Mouse (Mus musculus): ENCODE data around the gene St6galnac5. TPM values are rescaled to one million over a fixed set of nuclear protein-coding genes. Genes with fewer than 3 reads are reported as not detected.

The St6galnac5 gene
- total and polyA plus RNA-seq, 3 experiments = 0.04 TPM; not detected in 2

GRCm38 (mm10) chr3:152837938-152838337, 144.1 kb downstream of the St6galnac5 start:
- no peaks in the 10 kb centered on the region for H3K36me3 ChIP-seq (replicated peaks in 1 of 2; ENCODE audit: control insufficient read depth in 1 of 2, insufficient read depth in 1 of 2, low read length in 1 of 2)
- no peak for DNase-seq (ENCODE audit: extremely low read depth)
- no peaks in the 10 kb centered on the region for H3K79me2 ChIP-seq (replicated peaks; ENCODE audit: control insufficient read depth, extremely low read depth, insufficient read depth, poor library complexity, severe bottlenecking)
- H3K4me1 ChIP-seq (ENCODE audit: control insufficient read depth in 1 of 2, insufficient read depth in 2 of 2) = no peaks in the 10 kb centered on the region
- no peak overlapping the region for H3K4me3 ChIP-seq (replicated peaks in 1 of 3; ENCODE audit: low read depth in 2 of 3, low read length in 2 of 3, poor library complexity in 1 of 3)
- no peak for TF ChIP-seq E2F4 (IDR thresholded peaks at IDR 0.05; ENCODE audit: insufficient replicate concordance, low read depth, low read length)
- no peak for TF ChIP-seq CHD2 (IDR thresholded peaks at IDR 0.05; ENCODE audit: low read length)
- TF ChIP-seq CTCF (conservative IDR thresholded peaks at IDR 0.05 in 1 of 2, IDR thresholded peaks at IDR 0.05 in 1 of 2; ENCODE audit: low read depth in 2 of 2, low read length in 2 of 2) = no peak
- no peak for TF ChIP-seq KAT2A (IDR thresholded peaks at IDR 0.05; ENCODE audit: insufficient replicate concordance, low read length)
- TF ChIP-seq SIN3A (IDR thresholded peaks at IDR 0.05; ENCODE audit: low read length) = no peak
- no peak for TF ChIP-seq SMC3 (IDR thresholded peaks at IDR 0.05; ENCODE audit: low read depth, low read length)
- TF ChIP-seq RAD21 (IDR thresholded peaks at IDR 0.05; ENCODE audit: low read depth, low read length) = no peak
- TF ChIP-seq ZKSCAN1 (IDR thresholded peaks at IDR 0.05; ENCODE audit: borderline replicate concordance, low read depth, low read length) = no peak
- TF ChIP-seq ZC3H11A (IDR thresholded peaks at IDR 0.05; ENCODE audit: low read depth, low read length) = no peak
- TF ChIP-seq TCF12 (IDR thresholded peaks at IDR 0.05; ENCODE audit: low read depth, low read length) = no peak
- TF ChIP-seq USF2 (conservative IDR thresholded peaks at IDR 0.05; ENCODE audit: low read depth, low read length) = no peak
- TF ChIP-seq IRF4 (IDR thresholded peaks at IDR 0.05; ENCODE audit: low read depth, low read length) = no peak
- TF ChIP-seq TBP (conservative IDR thresholded peaks at IDR 0.05; ENCODE audit: low read depth, low read length) = no peak
- no peak for TF ChIP-seq USF1 (IDR thresholded peaks at IDR 0.05; ENCODE audit: low read depth, low read length)
- no peak for TF ChIP-seq MAZ (IDR thresholded peaks at IDR 0.05; ENCODE audit: low read depth, low read length)
- no peak for TF ChIP-seq MEF2A (IDR thresholded peaks at IDR 0.05; ENCODE audit: borderline replicate concordance, low read depth, low read length)
- no peak for TF ChIP-seq ZMIZ1 (IDR thresholded peaks at IDR 0.05; ENCODE audit: low read depth, low read length)
- H3K27me3 ChIP-seq (replicated peaks) = no peaks in the 10 kb centered on the region
- H3K4me2 ChIP-seq (ENCODE audit: insufficient read depth, low read depth, poor library complexity, severe bottlenecking) = no peak overlapping the region
- H3K27ac ChIP-seq (ENCODE audit: insufficient read depth, low read depth) = no peak overlapping the region
- peaks cover 2% of the 10 kb centered on the region for H3K9me3 ChIP-seq (replicated peaks; ENCODE audit: low read length)
- dilution Hi-C loops (cut with MboI; ENCODE audit: extremely low pct_ligation_motif_present, extremely low pct_unique_long_range_greater_than_20kb, low sequenced_read_pairs) = no loop called here
- no peak overlapping the region for H3K9ac ChIP-seq (ENCODE audit: insufficient read depth, low read depth)
- in situ Hi-C loops (cut with MboI; ENCODE audit: low pct_ligation_motif_present, low pct_unique_long_range_greater_than_20kb, low sequenced_read_pairs) = no loop called here

GRCm38 (mm10) chr3:152837407-152837806, 144.6 kb downstream of the St6galnac5 start:
- Histone ChIP-seq H3K79me2 (replicated peaks; ENCODE audit: control insufficient read depth, extremely low read depth, insufficient read depth, poor library complexity, severe bottlenecking) (no peaks in the 10 kb centered on the region), H3K9ac (ENCODE audit: insufficient read depth, low read depth) (no peak overlapping the region), H3K36me3 (replicated peaks in 1 of 2; ENCODE audit: control insufficient read depth in 1 of 2, insufficient read depth in 1 of 2, low read length in 1 of 2) (no peaks in the 10 kb centered on the region), H3K4me2 (ENCODE audit: insufficient read depth, low read depth, poor library complexity, severe bottlenecking) (no peak overlapping the region), H3K4me1 (ENCODE audit: control insufficient read depth in 1 of 2, insufficient read depth in 2 of 2) (no peaks in the 10 kb centered on the region), H3K27ac (ENCODE audit: insufficient read depth, low read depth) (no peak overlapping the region), H3K4me3 (replicated peaks in 1 of 3; ENCODE audit: low read depth in 2 of 3, low read length in 2 of 3, poor library complexity in 1 of 3) (no peak overlapping the region), H3K27me3 (replicated peaks) (no peaks in the 10 kb centered on the region), H3K9me3 (replicated peaks; ENCODE audit: low read length) (peaks cover 2% of the 10 kb centered on the region)
- dilution Hi-C loops (cut with MboI; ENCODE audit: extremely low pct_ligation_motif_present, extremely low pct_unique_long_range_greater_than_20kb, low sequenced_read_pairs) = no loop called here
- DNase-seq (ENCODE audit: extremely low read depth) = no peak
- in situ Hi-C loops (cut with MboI; ENCODE audit: low pct_ligation_motif_present, low pct_unique_long_range_greater_than_20kb, low sequenced_read_pairs) = no loop called here
- TF ChIP-seq JUND (conservative IDR thresholded peaks at IDR 0.05; ENCODE audit: low read depth, low read length) (no peak), E2F4 (IDR thresholded peaks at IDR 0.05; ENCODE audit: insufficient replicate concordance, low read depth, low read length) (no peak), RCOR1 (conservative IDR thresholded peaks at IDR 0.05; ENCODE audit: low read depth, low read length) (no peak), POLR2A (IDR thresholded peaks at IDR 0.05; ENCODE audit: low read depth, low read length) (no peak), ELF1 (IDR thresholded peaks at IDR 0.05; ENCODE audit: low read depth, low read length) (no peak)

All from CH12.LX (cell line).